Mouse (Mus musculus) 3134 (cell line): ENCODE data around the gene Klf2.

Experiments used
- DNase-seq: peaks from one replicate; pipeline ENCODE4 v3.0.0-alpha.2; 2011; ENCODE audit warnings: low spot score; ENCODE audit not compliant: insufficient read length; ENCODE audit errors: extremely low read depth

Klf2 gene

DNA sequence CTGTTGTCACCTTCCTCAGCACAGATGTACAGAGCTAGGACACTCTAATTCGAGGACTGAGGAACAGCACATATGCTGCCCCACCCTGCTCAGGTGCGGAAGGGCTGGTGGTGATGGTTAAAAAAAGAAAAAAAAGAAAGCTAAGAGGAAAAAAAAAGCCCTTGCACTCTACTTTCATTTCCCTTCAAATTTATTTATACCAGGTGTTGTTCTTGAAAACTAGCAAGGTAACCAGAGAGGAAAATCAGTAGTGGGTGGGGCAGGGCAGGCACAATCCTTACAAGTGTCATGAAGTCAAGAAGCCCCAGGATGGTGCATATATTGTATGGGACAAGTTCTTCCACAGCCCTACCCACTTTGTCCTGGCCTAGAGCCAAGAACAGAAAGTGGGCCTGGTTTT lies 46.2 kb downstream of the Klf2 start:
- DNase-seq: no peak

DNA sequence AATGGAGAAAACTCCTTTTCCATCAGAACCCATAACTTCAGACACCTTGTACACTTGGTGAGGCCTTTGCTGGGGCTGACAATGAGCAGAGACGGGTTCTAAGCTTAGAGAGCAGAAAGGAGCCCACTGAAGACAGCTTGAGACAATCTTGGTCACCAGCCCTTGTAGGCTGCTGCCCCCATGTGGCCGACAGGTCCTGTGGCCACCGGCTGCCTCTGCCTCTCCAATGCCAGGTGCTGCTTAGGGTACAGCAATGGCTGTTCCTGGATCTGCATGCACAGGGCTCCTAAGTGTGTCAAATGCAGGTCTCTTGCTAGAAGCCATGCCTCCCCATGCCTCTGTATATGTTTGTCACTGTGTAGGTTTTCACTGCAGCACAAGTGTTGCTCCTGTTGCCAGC lies 47.0 kb downstream of the Klf2 start:
- peak; percentile 30 for DNase-seq

DNA sequence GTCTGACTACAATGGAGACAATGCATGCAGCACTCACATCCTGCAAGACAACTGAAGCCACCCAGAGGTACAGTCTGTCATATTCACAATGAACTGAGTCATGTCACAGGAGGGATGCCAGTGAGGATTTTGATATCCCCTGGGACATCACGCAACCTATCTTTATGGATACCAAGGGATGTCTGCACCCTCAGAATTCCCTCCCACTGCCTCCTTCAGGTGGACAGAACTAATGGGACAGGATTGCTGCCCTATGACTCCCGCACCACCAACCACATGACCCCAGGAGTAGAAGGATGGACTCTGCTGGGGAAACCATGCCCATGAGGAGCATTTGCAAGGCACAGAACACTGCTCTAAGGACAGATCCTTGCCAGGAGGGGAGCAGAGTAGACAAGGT lies 47.6 kb downstream of the Klf2 start:
- DNase-seq: no peak
